Comparison of ENCODE assay signal across 19 mouse cellular contexts in genomic region chr11:74763960-74764625, GRCm38 (mm10). TPM values are rescaled to one million over a fixed set of nuclear protein-coding genes. Genes with fewer than 3 reads are reported as not detected.
A peak's percentile ranks its signal among the peaks of the same experiment; 100 is the strongest.
DNase-seq lines count a peak whose midpoint lies in the region; TF ChIP-seq lines count a peak whose summit lies in the region.
"Had no signal": no experiment of that assay in that cellular context is flagged by ENCODE, and none has a peak within 500 bp of the region (broad histone marks: within the 10 kb centered on the region; RNA-seq: fewer than 3 reads in every experiment).

No protein-coding gene starts in this region.

- TF ChIP-seq POLR2A in testis, adult 2 months (IDR thresholded peaks at IDR 0.05; ENCODE audit: control insufficient read depth, low read depth, low read length): no peak
- no peak for TF ChIP-seq POLR2A in heart, adult 2 months (IDR thresholded peaks at IDR 0.05; ENCODE audit: insufficient read depth, low read depth, low read length)

- H3K79me2 ChIP-seq in heart, adult 2 months (replicated peaks; ENCODE audit: control insufficient read depth, insufficient read depth, low read length): no peaks in the 10 kb centered on the region

- intact Hi-C loops in heart, adult 2 months (cut with DNase I): no loop called here

- no peak for TF ChIP-seq EP300 in heart, adult 2 months (IDR thresholded peaks at IDR 0.05; ENCODE audit: insufficient read depth, low read depth, low read length)

- H3K4me3 ChIP-seq in testis, adult 2 months (ENCODE audit: control insufficient read depth, low read depth, low read length): no peak overlapping the region
- H3K4me3 ChIP-seq in heart, adult 2 months: no peak overlapping the region
- H3K4me3 ChIP-seq: hindbrain, embryonic 10.5 days; kidney, embryonic 15.5 days; limb, embryonic 15.5 days; liver, embryonic 15.5 days; midbrain, embryonic 13.5 days; neural tube, embryonic 13.5 days had no signal

- peak; percentile 73 for DNase-seq in layer of hippocampus, adult 11-12 months (ENCODE audit: low spot score)
- DNase-seq in layer of hippocampus, postnatal 10 days (ENCODE audit: low spot score in 2 of 2): no peak
- DNase-seq in testis, postnatal 10 days (ENCODE audit: low spot score): no peak
- peak; percentile 48 for DNase-seq in ZHBTc4 (ENCODE audit: low read depth, low spot score)
- no peak for DNase-seq in heart, adult 2 months
- no peak for DNase-seq in lung, postnatal 4 days
- DNase-seq in gastrocnemius, postnatal 10 days: no peak
- DNase-seq: cerebellum, postnatal 10 days; gastrocnemius, postnatal 14 days; kidney, postnatal 4 days; right cerebral cortex, postnatal 25 days had no signal

- no peak for TF ChIP-seq CTCF in testis, adult 2 months (IDR thresholded peaks at IDR 0.05; ENCODE audit: control insufficient read depth, insufficient read depth, insufficient replicate concordance, low read depth, low read length)
- no peak for TF ChIP-seq CTCF in heart, adult 2 months (IDR thresholded peaks at IDR 0.05)

- no peaks in the 10 kb centered on the region; the same call in 1 of the 2 replicates for H3K4me1 ChIP-seq in testis, adult 2 months (ENCODE audit: control insufficient read depth, insufficient read depth, low read length)
- H3K4me1 ChIP-seq in heart, adult 2 months (ENCODE audit: control insufficient read depth, insufficient read depth, low read length): no peaks in the 10 kb centered on the region
- H3K4me1 ChIP-seq: hindbrain, embryonic 10.5 days; kidney, embryonic 15.5 days; limb, embryonic 15.5 days; liver, embryonic 15.5 days; midbrain, embryonic 13.5 days; neural tube, embryonic 13.5 days had no signal

- 72% methylated on average over 10 of the region's 10 CpGs for WGBS in heart, adult 2 months

- H3K27ac ChIP-seq in testis, adult 2 months (ENCODE audit: control insufficient read depth, insufficient read depth, low read depth, low read length): 0 out of 2 replicates have a peak overlapping the region, but pooled peaks have one; percentile 5
- H3K27ac ChIP-seq in heart, adult 2 months: no peak overlapping the region
- H3K27ac ChIP-seq: hindbrain, embryonic 10.5 days; hindbrain, postnatal 0 days; kidney, embryonic 15.5 days; limb, embryonic 15.5 days; liver, embryonic 15.5 days; midbrain, embryonic 13.5 days; neural tube, embryonic 13.5 days had no signal

- no peaks in the 10 kb centered on the region for H3K27me3 ChIP-seq in testis, adult 2 months (ENCODE audit: control insufficient read depth, insufficient read depth, low read length)
- H3K27me3 ChIP-seq in heart, adult 2 months (ENCODE audit: control insufficient read depth, insufficient read depth, low read length): no peaks in the 10 kb centered on the region
- H3K27me3 ChIP-seq: kidney, embryonic 15.5 days; limb, embryonic 15.5 days; liver, embryonic 15.5 days; midbrain, embryonic 13.5 days; neural tube, embryonic 13.5 days had no signal

- no peak overlapping the region for H3K9ac ChIP-seq in heart, adult 2 months (ENCODE audit: low read depth, low read length)
- H3K9ac ChIP-seq: kidney, embryonic 15.5 days; limb, embryonic 15.5 days; liver, embryonic 15.5 days; midbrain, embryonic 13.5 days; neural tube, embryonic 13.5 days had no signal

- no peaks in the 10 kb centered on the region for H3K36me3 ChIP-seq in testis, adult 2 months (ENCODE audit: control insufficient read depth, insufficient read depth, low read length)
- no peaks in the 10 kb centered on the region for H3K36me3 ChIP-seq in heart, adult 2 months (ENCODE audit: control insufficient read depth, insufficient read depth, low read length)
- H3K36me3 ChIP-seq: hindbrain, embryonic 10.5 days; kidney, embryonic 15.5 days; limb, embryonic 15.5 days; liver, embryonic 15.5 days; midbrain, embryonic 13.5 days; neural tube, embryonic 13.5 days had no signal

RNA-seq across cellular contexts. Expression of gene Mettl16, which starts 6.5 kb away (rescaled TPM):
- total RNA-seq in layer of hippocampus, postnatal 10 days (2021): 10 to 100 TPM; 22.5 to 24.3 TPM
- 5.3 and 6.4 TPM in 2 replicates for polyA plus RNA-seq in testis, adult 2 months (2012; rRNA removed)
- 10 to 100 TPM; 16.3 to 17.8 TPM for total RNA-seq in heart, adult 2 months (2021)
- 2.8 and 4.6 TPM in 2 replicates for polyA plus RNA-seq in heart, adult 2 months (2012; rRNA removed)
- 10 to 100 TPM in 1 of 2 experiments, 1 to 10 TPM in 1; 9.1 to 11.7 TPM for total RNA-seq in gastrocnemius, postnatal 10 days (2021)

RNA-seq across cellular contexts. Expression of gene Pafah1b1, which starts 39.6 kb away (rescaled TPM):
- 100 to 1,000 TPM; 370 to 417 TPM for total RNA-seq in layer of hippocampus, postnatal 10 days (2021)
- polyA plus RNA-seq in testis, adult 2 months (2012; rRNA removed): 39.3 and 53.4 TPM in 2 replicates
- total RNA-seq in heart, adult 2 months (2021): 100 to 1,000 TPM; 208 to 233 TPM
- polyA plus RNA-seq in heart, adult 2 months (2012; rRNA removed): 30.2 and 73.0 TPM in 2 replicates
- 100 to 1,000 TPM; 110 to 113 TPM for total RNA-seq in gastrocnemius, postnatal 10 days (2021)

Comparison
In these comparisons a context has a peak if more than half of its experiments do, and no peak if none do; other contexts are left out.
1. DNase-seq: peak in layer of hippocampus, adult 11-12 months (single experiment) and ZHBTc4 (single experiment); none in layer of hippocampus, postnatal 10 days (0 of 2), testis, postnatal 10 days (single experiment), heart, adult 2 months (0 of 2), lung, postnatal 4 days (0 of 2) and gastrocnemius, postnatal 10 days (single experiment).